ENCODE assay signal across 37 mouse cellular contexts in genomic region chr9:104021026-104021425, GRCm38 (mm10). TPM values are rescaled to one million over a fixed set of nuclear protein-coding genes. Genes with fewer than 3 reads are reported as not detected.
"Had no signal": no experiment of that assay in that cellular context is flagged by ENCODE, and none has a peak within 500 bp of the region (broad histone marks: within the 10 kb centered on the region; RNA-seq: fewer than 3 reads in every experiment).

No protein-coding gene starts in this region.

- H3K27ac ChIP-seq: heart, adult 2 months; heart, embryonic 13.5 days; heart, embryonic 15.5 days; hindbrain, embryonic 10.5 days; hindbrain, embryonic 12.5 days; hindbrain, embryonic 13.5 days; hindbrain, embryonic 14.5 days; hindbrain, embryonic 15.5 days; hindbrain, postnatal 0 days; intestine, embryonic 15.5 days; kidney, postnatal 0 days; layer of hippocampus, adult 2 months; left cerebral cortex, adult 2 months had no signal

- H3K4me1 ChIP-seq: heart, embryonic 12.5 days; heart, embryonic 13.5 days; heart, embryonic 15.5 days; hindbrain, embryonic 10.5 days; hindbrain, embryonic 12.5 days; hindbrain, embryonic 13.5 days; hindbrain, embryonic 15.5 days; intestine, embryonic 15.5 days had no signal

- H3K9ac ChIP-seq: heart, embryonic 12.5 days; heart, embryonic 13.5 days; heart, embryonic 15.5 days; hindbrain, embryonic 12.5 days; hindbrain, embryonic 13.5 days; hindbrain, embryonic 14.5 days; hindbrain, embryonic 15.5 days; intestine, embryonic 15.5 days had no signal

- H3K36me3 ChIP-seq: intestine, embryonic 15.5 days had no signal

- H3K4me2 ChIP-seq: heart, embryonic 11.5 days; heart, embryonic 12.5 days; heart, embryonic 13.5 days; heart, embryonic 15.5 days; hindbrain, embryonic 12.5 days; hindbrain, embryonic 13.5 days; hindbrain, embryonic 14.5 days; hindbrain, embryonic 15.5 days; intestine, embryonic 15.5 days had no signal

- DNase-seq: heart, adult 2 months; heart, postnatal 10 days; heart, postnatal 14 days; heart, postnatal 36 days; heart, postnatal 4 days; kidney, adult 11 months; kidney, postnatal 10 days; kidney, postnatal 25 days; kidney, postnatal 4 days; layer of hippocampus, adult 9-11 months; layer of hippocampus, postnatal 36 days had no signal

- H3K9me3 ChIP-seq: heart, embryonic 12.5 days; heart, embryonic 13.5 days; heart, embryonic 15.5 days; hindbrain, embryonic 10.5 days; hindbrain, embryonic 12.5 days; hindbrain, embryonic 13.5 days; hindbrain, embryonic 15.5 days; intestine, embryonic 15.5 days had no signal

- H3K4me3 ChIP-seq: heart, adult 2 months; heart, embryonic 12.5 days; heart, embryonic 13.5 days; heart, embryonic 15.5 days; hindbrain, embryonic 10.5 days; hindbrain, embryonic 12.5 days; hindbrain, embryonic 13.5 days; hindbrain, embryonic 15.5 days; intestine, embryonic 15.5 days; layer of hippocampus, adult 2 months; left cerebral cortex, adult 2 months had no signal

- ATAC-seq: hindbrain, embryonic 16.5 days; hindbrain, postnatal 0 days; inflammation-experienced regulatory T-cells, adult 6 months; intestine, embryonic 15.5 days; intestine, embryonic 16.5 days; intestine, postnatal 0 days had no signal

- H3K27me3 ChIP-seq: heart, embryonic 12.5 days; heart, embryonic 13.5 days; heart, embryonic 15.5 days; hindbrain, embryonic 12.5 days; hindbrain, embryonic 13.5 days; hindbrain, embryonic 15.5 days; intestine, embryonic 15.5 days had no signal

RNA-seq across cellular contexts. Expression of gene Gm28305, which starts 19.4 kb away (rescaled TPM):
- polyA plus RNA-seq: heart, adult 2 months; heart, embryonic 11.5 days; heart, embryonic 12.5 days; heart, embryonic 13.5 days; heart, embryonic 14.5 days; heart, embryonic 15.5 days; heart, embryonic 16.5 days; heart, postnatal 0 days; hindbrain, embryonic 10.5 days; hindbrain, embryonic 11.5 days; hindbrain, embryonic 12.5 days; hindbrain, embryonic 13.5 days; hindbrain, embryonic 14.5 days; hindbrain, embryonic 15.5 days; hindbrain, embryonic 16.5 days; hindbrain, postnatal 0 days; inflammation-experienced regulatory T-cells, adult 6 months; intestine, embryonic 14.5 days; intestine, embryonic 15.5 days; intestine, embryonic 16.5 days; intestine, postnatal 0 days; kidney, embryonic 14.5 days; kidney, embryonic 16.5 days; kidney, postnatal 0 days; large intestine, adult 2 months had no signal
